Mouse (Mus musculus): ENCODE measurements around the gene Olfr543.
A peak's percentile ranks its signal among the peaks of the same experiment; 100 is the strongest.

The Olfr543 gene

GRCm38 (mm10) chr7:102476601-102477000 is 4.9 kb downstream of the Olfr543 start:
- no peak for ATAC-seq (ENCODE audit: low TSS enrichment)

GRCm38 (mm10) chr7:102472675-102473074 is 8.8 kb downstream of the Olfr543 start:
- ATAC-seq (ENCODE audit: low TSS enrichment): no peak

GRCm38 (mm10) chr7:102467566-102467965 is 13.9 kb downstream of the Olfr543 start:
- no peak for ATAC-seq (ENCODE audit: low TSS enrichment)

GRCm38 (mm10) chr7:102458618-102459380 is 22.7 kb downstream of the Olfr543 start:
- no peak for ATAC-seq (ENCODE audit: low TSS enrichment)

GRCm38 (mm10) chr7:102446438-102446837 is 35.0 kb downstream of the Olfr543 start:
- no peak for ATAC-seq (ENCODE audit: low TSS enrichment)

GRCm38 (mm10) chr7:102444301-102444700 is 37.2 kb downstream of the Olfr543 start:
- no peak for ATAC-seq (ENCODE audit: low TSS enrichment)

GRCm38 (mm10) chr7:102442432-102442831 is 39.0 kb downstream of the Olfr543 start:
- ATAC-seq (ENCODE audit: low TSS enrichment): no peak

- peak; percentile 100 for ATAC-seq (ENCODE audit: low TSS enrichment)
Measured at GRCm38 (mm10) chr7:102441657-102442391, 39.7 kb downstream of the Olfr543 start, which contains the start of gene Rrm1. Rrm1 (plus strand) TSS chr7:102441695.

GRCm38 (mm10) chr7:102440822-102441656 is 40.4 kb downstream of the Olfr543 start:
- ATAC-seq (ENCODE audit: low TSS enrichment): peak; percentile 14; the same call in 1 of the 2 replicates

- ATAC-seq (ENCODE audit: low TSS enrichment): no peak
Measured at GRCm38 (mm10) chr7:102434344-102434743, 47.1 kb downstream of the Olfr543 start.
